In the genomic region with DNA sequence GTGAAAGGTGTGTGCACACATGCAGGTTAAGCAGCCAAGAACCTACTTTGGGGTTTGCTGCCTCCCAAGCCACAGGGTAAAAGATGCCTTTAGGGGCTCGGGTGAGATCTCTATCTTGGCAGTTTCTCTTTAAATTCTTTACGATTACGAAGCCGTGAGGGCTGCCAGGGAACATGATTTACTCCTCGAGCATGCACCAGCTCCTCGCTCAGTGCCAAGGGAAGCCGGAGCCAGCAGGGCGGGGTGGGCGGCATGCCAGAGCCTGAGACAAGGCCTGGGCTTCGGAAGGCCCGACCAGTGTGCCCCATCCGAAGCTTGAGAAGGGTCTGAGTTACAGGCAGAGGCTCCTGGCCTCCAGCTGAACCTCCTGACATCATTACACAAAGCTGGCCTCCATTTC, we compare ENCODE assay signal across 7 mouse cellular contexts. TPM values are rescaled to one million over a fixed set of nuclear protein-coding genes. Genes with fewer than 3 reads are reported as not detected.
DNase-seq lines count a peak whose midpoint lies in the region; ATAC-seq and TF ChIP-seq lines count a peak whose summit lies in the region.

No protein-coding gene starts in this region.

- H3K27ac ChIP-seq in heart, embryonic 13.5 days (replicated peaks), result peak overlapping the region; percentile 38; the same call in 1 of the 2 replicates
- H3K27ac ChIP-seq in lung, embryonic 14.5 days (ENCODE audit: low read depth), result no peak overlapping the region; the same call in 1 of the 2 replicates

- no peak overlapping the region for H3K4me3 ChIP-seq in heart, embryonic 13.5 days
- no peak overlapping the region for H3K4me3 ChIP-seq in lung, embryonic 14.5 days (ENCODE audit: low read depth, low read length)

- 62% methylated on average over 12 of the region's 12 CpGs for WGBS in heart, embryonic 13.5 days
- 30% methylated on average over 12 of the region's 12 CpGs for WGBS in lung, embryonic 14.5 days

- H3K36me3 ChIP-seq in heart, embryonic 13.5 days, result peaks cover 5% of the 10 kb centered on the region; the same call in 1 of the 2 replicates
- H3K36me3 ChIP-seq in lung, embryonic 14.5 days (ENCODE audit: insufficient read depth), result peaks cover 26% of the 10 kb centered on the region; the same call in 1 of the 2 replicates

- no peak for ATAC-seq in heart, embryonic 13.5 days (ENCODE audit: extremely low read depth, insufficient number of reproducible peaks, low FRiP score, low TSS enrichment)
- ATAC-seq in lung, embryonic 14.5 days (ENCODE audit: insufficient read depth), result no peak; the same call in 1 of the 2 replicates

- peaks cover 90% of the 10 kb centered on the region for H3K4me1 ChIP-seq in heart, embryonic 13.5 days
- peaks cover 80% of the 10 kb centered on the region for H3K4me1 ChIP-seq in lung, embryonic 14.5 days (ENCODE audit: insufficient read depth)

- peak; percentile 94 for DNase-seq in adrenal gland, postnatal 14 days
- peak; percentile 88 to 95 for DNase-seq in cerebellum, postnatal 14 days
- peak; percentile 80 to 88 for DNase-seq in kidney, postnatal 25 days
- peak; percentile 64 for DNase-seq in lung, embryonic 14.5 days
- DNase-seq in right cerebral cortex, postnatal 4 days, result peak; percentile 86
- no peak for DNase-seq in retina, postnatal 1 day

- H3K4me2 ChIP-seq in heart, embryonic 13.5 days, result no peak overlapping the region
- H3K4me2 ChIP-seq in lung, embryonic 14.5 days, result no peak overlapping the region

- H3K9me3 ChIP-seq in heart, embryonic 13.5 days, result no peaks in the 10 kb centered on the region
- H3K9me3 ChIP-seq in lung, embryonic 14.5 days (ENCODE audit: low read depth, low read length), result no peaks in the 10 kb centered on the region

- H3K9ac ChIP-seq in heart, embryonic 13.5 days, result no peak overlapping the region
- no peak overlapping the region for H3K9ac ChIP-seq in lung, embryonic 14.5 days

- TF ChIP-seq CTCF in lung, embryonic 14.5 days (IDR thresholded peaks at IDR 0.05; ENCODE audit: low read depth), result no peak

- H3K27me3 ChIP-seq in heart, embryonic 13.5 days (replicated peaks), result peaks cover 15% of the 10 kb centered on the region
- H3K27me3 ChIP-seq in lung, embryonic 14.5 days (ENCODE audit: insufficient read depth, low read length), result no peaks in the 10 kb centered on the region

RNA-seq across cellular contexts. Expression of a gene that starts 8.7 kb away (rescaled TPM):
- 22.8 and 25.9 TPM in 2 replicates for total RNA-seq in adrenal gland, postnatal 14 days (2021)
- polyA plus RNA-seq in heart, embryonic 13.5 days (2015; fragmentation: Nextera tagmentation; extraction: Ambion mirVana), result 4.5 and 6.3 TPM in 2 replicates
- 16.7 and 22.1 TPM in 2 replicates for polyA plus RNA-seq in lung, embryonic 14.5 days (2014; fragmentation: Nextera tagmentation; extraction: Ambion mirVana)

RNA-seq across cellular contexts. Expression of a gene that starts 22.1 kb away (rescaled TPM):
- 0.34 and 0.41 TPM in 2 replicates for total RNA-seq in adrenal gland, postnatal 14 days (2021)
- 0.90 and 1.3 TPM in 2 replicates for polyA plus RNA-seq in heart, embryonic 13.5 days (2015; fragmentation: Nextera tagmentation; extraction: Ambion mirVana)
- 0.72 and 0.89 TPM in 2 replicates for polyA plus RNA-seq in lung, embryonic 14.5 days (2014; fragmentation: Nextera tagmentation; extraction: Ambion mirVana)

RNA-seq across cellular contexts. Expression of a gene that starts 32.3 kb away (rescaled TPM):
- 4.9 and 85.2 TPM in 2 replicates for total RNA-seq in adrenal gland, postnatal 14 days (2021)
- polyA plus RNA-seq in heart, embryonic 13.5 days (2015; fragmentation: Nextera tagmentation; extraction: Ambion mirVana), result 2.8 and 2.9 TPM in 2 replicates
- polyA plus RNA-seq in lung, embryonic 14.5 days (2014; fragmentation: Nextera tagmentation; extraction: Ambion mirVana), result 3.6 and 4.8 TPM in 2 replicates
